Comparison of ENCODE assay signal across 18 mouse cellular contexts in the genomic region with DNA sequence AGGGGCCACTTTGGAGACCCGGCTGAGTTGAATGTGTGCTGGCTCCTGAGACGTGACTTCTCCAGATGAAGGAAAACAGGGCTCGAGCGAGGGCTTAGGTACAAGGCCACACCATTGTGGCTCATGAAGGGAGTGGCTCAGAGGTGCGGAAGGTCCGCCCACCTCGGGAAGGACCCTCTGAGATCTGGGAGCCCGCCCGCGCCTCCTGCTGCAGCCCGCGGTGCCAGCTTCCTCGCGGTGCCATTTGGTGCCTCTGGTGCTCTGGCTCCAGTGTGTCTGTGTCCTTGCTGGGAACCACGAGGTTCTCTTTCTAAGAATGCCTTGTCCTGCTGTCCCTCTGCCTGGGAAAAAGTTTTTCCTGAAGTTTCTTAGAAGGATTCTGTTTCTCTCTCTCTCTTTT. TPM values are rescaled to one million over a fixed set of nuclear protein-coding genes. Genes with fewer than 3 reads are reported as not detected.
A peak's percentile ranks its signal among the peaks of the same experiment; 100 is the strongest.
DNase-seq lines count a peak whose midpoint lies in the region; ATAC-seq lines count a peak whose summit lies in the region.
"Had no signal": no experiment of that assay in that cellular context is flagged by ENCODE, and none has a peak within 500 bp of the region (broad histone marks: within the 10 kb centered on the region; RNA-seq: fewer than 3 reads in every experiment).

No protein-coding gene starts in this region.

- 23% methylated on average over 15 of the region's 15 CpGs for WGBS in heart, embryonic 10.5 days
- 67% methylated on average over 15 of the region's 15 CpGs for WGBS in midbrain, embryonic 10.5 days
- WGBS in midbrain, embryonic 15.5 days: 72% methylated on average over 15 of the region's 15 CpGs

- H3K4me1 ChIP-seq in heart, embryonic 10.5 days: peaks cover 37% of the 10 kb centered on the region
- H3K4me1 ChIP-seq in midbrain, embryonic 10.5 days: peaks cover 62% of the 10 kb centered on the region
- peaks cover 21% of the 10 kb centered on the region for H3K4me1 ChIP-seq in midbrain, embryonic 15.5 days

- no peak for DNase-seq in heart, embryonic 10.5 days (ENCODE audit: low spot score)
- DNase-seq in heart, postnatal 10 days: no peak
- DNase-seq in midbrain, embryonic 10.5 days (ENCODE audit: low spot score): no peak
- DNase-seq in ES-CJ7 (ENCODE audit: low read depth, low spot score): peak; percentile 26
- peak; percentile 40 to 47 for DNase-seq in adrenal gland, postnatal 36 days
- no peak for DNase-seq in spleen, postnatal 10 days (ENCODE audit: low spot score in 2 of 2)
- DNase-seq: gastrocnemius, postnatal 25 days; layer of hippocampus, adult 9-11 months had no signal

- H3K9me3 ChIP-seq in heart, embryonic 10.5 days: no peaks in the 10 kb centered on the region
- H3K9me3 ChIP-seq in midbrain, embryonic 10.5 days (replicated peaks): no peaks in the 10 kb centered on the region
- H3K9me3 ChIP-seq in midbrain, embryonic 15.5 days: no peaks in the 10 kb centered on the region
- H3K9me3 ChIP-seq: heart, embryonic 15.5 days had no signal

- H3K27ac ChIP-seq in heart, embryonic 10.5 days: 0 out of 2 replicates have a peak overlapping the region, but pooled peaks have one; percentile 6
- peak overlapping the region; percentile 74 for H3K27ac ChIP-seq in midbrain, embryonic 10.5 days (replicated peaks)
- H3K27ac ChIP-seq in midbrain, embryonic 15.5 days: no peak overlapping the region
- H3K27ac ChIP-seq: heart, embryonic 15.5 days; macrophage had no signal

- no peak overlapping the region for H3K9ac ChIP-seq in midbrain, embryonic 15.5 days
- H3K9ac ChIP-seq: heart, embryonic 15.5 days had no signal

- peaks cover 19% of the 10 kb centered on the region for H3K27me3 ChIP-seq in heart, embryonic 10.5 days (ENCODE audit: insufficient read depth, poor library complexity, severe bottlenecking)
- H3K27me3 ChIP-seq in midbrain, embryonic 10.5 days (ENCODE audit: low read depth, poor library complexity, severe bottlenecking): 0 out of 2 replicates have a peak, but pooled peaks cover 7% of the 10 kb centered on the region
- no peaks in the 10 kb centered on the region for H3K27me3 ChIP-seq in midbrain, embryonic 15.5 days (replicated peaks)
- H3K27me3 ChIP-seq: CH12.LX had no signal

- no peak overlapping the region for H3K4me2 ChIP-seq in midbrain, embryonic 15.5 days
- H3K4me2 ChIP-seq: heart, embryonic 15.5 days had no signal

- intact Hi-C loops in heart, postnatal 10 days (cut with DNase I): no loop called here

- no peaks in the 10 kb centered on the region for H3K36me3 ChIP-seq in heart, embryonic 10.5 days
- H3K36me3 ChIP-seq in midbrain, embryonic 10.5 days: no peaks in the 10 kb centered on the region
- H3K36me3 ChIP-seq in midbrain, embryonic 15.5 days (replicated peaks): no peaks in the 10 kb centered on the region
- H3K36me3 ChIP-seq: heart, embryonic 15.5 days had no signal

- ATAC-seq in midbrain, embryonic 15.5 days (replicated peaks): no peak

- no peak overlapping the region for H3K4me3 ChIP-seq in heart, embryonic 10.5 days
- no peak overlapping the region for H3K4me3 ChIP-seq in midbrain, embryonic 10.5 days
- no peak overlapping the region for H3K4me3 ChIP-seq in midbrain, embryonic 15.5 days
- H3K4me3 ChIP-seq: heart, embryonic 15.5 days had no signal

RNA-seq across cellular contexts. Expression of a gene that starts 1.2 kb away (rescaled TPM):
- polyA plus RNA-seq in heart, embryonic 10.5 days (2016; fragmentation: Nextera tagmentation; extraction: Ambion mirVana): not detected in 2 replicates
- total RNA-seq in heart, postnatal 10 days (2021): not detected
- polyA plus RNA-seq in midbrain, embryonic 10.5 days (2016; fragmentation: Nextera tagmentation; extraction: Ambion mirVana): 0.11 and 0.22 TPM in 2 replicates
- polyA plus RNA-seq in midbrain, embryonic 15.5 days (2015; fragmentation: Nextera tagmentation; extraction: Ambion mirVana): not detected in 2 replicates
- total RNA-seq in adrenal gland, postnatal 36 days (2021): not detected
- total RNA-seq: common myeloid progenitor, adult 5-6 weeks; gastrocnemius, postnatal 25 days; left cerebral cortex, postnatal 25 days had no signal
- polyA plus RNA-seq: heart, embryonic 15.5 days; intestine, embryonic 14.5 days; liver, embryonic 16.5 days; macrophage; small intestine, adult 2 months; testis, adult 2 months had no signal

RNA-seq across cellular contexts. Expression of a gene that starts 31.1 kb away (rescaled TPM):
- polyA plus RNA-seq in heart, embryonic 10.5 days (2016; fragmentation: Nextera tagmentation; extraction: Ambion mirVana): 5.1 and 7.3 TPM in 2 replicates
- total RNA-seq in heart, postnatal 10 days (2021): 10 to 100 TPM; 11.4 to 12.0 TPM
- 7.6 and 9.9 TPM in 2 replicates for polyA plus RNA-seq in midbrain, embryonic 10.5 days (2016; fragmentation: Nextera tagmentation; extraction: Ambion mirVana)
- polyA plus RNA-seq in midbrain, embryonic 15.5 days (2015; fragmentation: Nextera tagmentation; extraction: Ambion mirVana): 3.7 and 4.7 TPM in 2 replicates
- total RNA-seq in adrenal gland, postnatal 36 days (2021): 10 to 100 TPM; 21.2 to 25.4 TPM

RNA-seq across cellular contexts. Expression of a gene that starts 31.2 kb away (rescaled TPM):
- polyA plus RNA-seq in heart, embryonic 10.5 days (2016; fragmentation: Nextera tagmentation; extraction: Ambion mirVana): 117 and 120 TPM in 2 replicates
- 10 to 100 TPM; 84.2 to 87.3 TPM for total RNA-seq in heart, postnatal 10 days (2021)
- polyA plus RNA-seq in midbrain, embryonic 10.5 days (2016; fragmentation: Nextera tagmentation; extraction: Ambion mirVana): 122 and 123 TPM in 2 replicates
- polyA plus RNA-seq in midbrain, embryonic 15.5 days (2015; fragmentation: Nextera tagmentation; extraction: Ambion mirVana): 77.7 and 82.3 TPM in 2 replicates
- total RNA-seq in adrenal gland, postnatal 36 days (2021): 100 to 1,000 TPM in 1 of 2 experiments, 10 to 100 TPM in 1; 99.7 to 102 TPM

Comparison
In these comparisons a context has a peak if more than half of its experiments do, and no peak if none do; other contexts are left out.
1. DNase-seq: peak in ES-CJ7 (single experiment) and adrenal gland, postnatal 36 days (2 of 2); none in heart, embryonic 10.5 days (single experiment), heart, postnatal 10 days (0 of 2), midbrain, embryonic 10.5 days (single experiment) and spleen, postnatal 10 days (0 of 2).